Mouse (Mus musculus) megakaryocyte-erythroid progenitor cell, adult 5-6 weeks (primary cell): Measurements from ENCODE around the gene Olfr1462. TPM values are rescaled to one million over a fixed set of nuclear protein-coding genes. Genes with fewer than 3 reads are reported as not detected.

Experiments
- ATAC-seq: replicated peaks from 2 replicates; pipeline ENCODE4 v1.8.0; 2016; ENCODE audit warnings: mild to moderate bottlenecking, inconsistent platforms; ENCODE audit not compliant: severe bottlenecking, poor library complexity, low FRiP score, low TSS enrichment
- total RNA-seq, 2 experiments: library from RNA; stranded (forward) in 1 of 2; stranded (reverse) in 1 of 2; fragments of 200-1000, 215-1000 nt in 1 of 2; fragments of >200 nt in 1 of 2; fragmentation: Nextera tagmentation in 1 of 2; gene quantifications; 2 replicates each; pipeline ENCODE4 v1.2.3; 2014 to 2017

Olfr1462 gene
- not detected in 2 replicates for total RNA-seq (2014; fragmentation: Nextera tagmentation)
- total RNA-seq (2017) = not detected in 2 replicates

DNA sequence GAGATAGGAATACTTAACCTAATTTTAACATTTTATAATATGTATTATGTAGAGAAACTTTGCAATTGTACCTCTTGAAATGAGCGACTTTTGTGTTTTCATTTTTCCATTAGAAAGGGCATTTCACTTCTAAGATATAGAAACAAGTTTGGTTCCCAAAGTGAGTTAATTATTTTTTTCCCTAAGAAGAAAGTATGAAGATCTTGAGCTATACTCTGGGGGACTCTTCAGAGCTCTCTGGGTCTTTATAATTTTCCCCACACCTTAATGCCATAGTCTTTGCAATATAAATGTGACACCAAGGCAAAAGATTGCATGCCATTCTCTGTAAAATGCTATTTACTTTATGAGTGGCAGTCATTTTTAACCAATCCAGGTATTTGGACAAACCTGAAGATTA lies at the start of gene Olfr1462:
Gene Olfr1462, plus strand, starts transcription at position 301 of the 400 bp plus-strand sequence.
- no peak for ATAC-seq

DNA sequence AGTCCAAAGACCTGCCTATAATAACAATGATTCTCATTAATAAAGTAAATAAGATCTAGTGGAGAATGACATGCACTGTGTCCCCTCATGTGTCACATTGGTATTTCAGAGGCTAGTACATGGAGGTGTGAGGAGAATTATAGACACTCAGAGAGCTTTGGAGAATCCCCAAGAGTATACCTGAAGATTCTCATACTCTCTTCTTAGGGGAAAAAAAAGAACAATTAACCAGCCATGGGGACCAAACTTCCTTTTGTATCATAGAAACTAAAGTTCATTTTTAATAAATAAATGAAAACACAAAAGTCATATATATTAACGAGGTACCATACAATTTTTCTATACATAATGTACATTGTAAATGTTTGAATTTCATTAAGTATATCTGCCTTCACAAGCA lies 36.1 kb upstream of the Olfr1462 start, which contains the start of gene Olfr1459:
Gene Olfr1459, minus strand, starts transcription at position 101 of the 400 bp plus-strand sequence.
- no peak for ATAC-seq

DNA sequence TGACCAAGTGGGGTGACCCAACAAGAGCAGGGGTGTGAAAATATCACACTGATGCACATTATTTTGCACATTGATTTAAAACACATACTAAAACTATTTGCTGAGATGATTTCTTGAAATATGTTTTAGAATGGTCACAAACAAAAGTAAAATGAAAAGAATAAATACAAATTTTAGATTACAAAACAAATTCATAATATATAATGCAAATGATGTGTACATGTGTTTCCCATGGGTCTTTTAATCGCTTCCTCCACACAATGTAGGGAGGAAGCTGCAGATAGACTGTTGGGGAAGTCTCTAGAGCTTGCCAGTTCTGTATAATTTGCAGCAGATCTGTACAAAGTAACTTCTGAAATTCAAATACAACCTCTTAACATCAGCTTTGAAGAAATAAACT lies 22.8 kb upstream of the Olfr1462 start, which contains the start of gene Olfr1461:
Gene Olfr1461, plus strand, starts transcription at position 301 of the 400 bp plus-strand sequence.
- ATAC-seq = no peak

DNA sequence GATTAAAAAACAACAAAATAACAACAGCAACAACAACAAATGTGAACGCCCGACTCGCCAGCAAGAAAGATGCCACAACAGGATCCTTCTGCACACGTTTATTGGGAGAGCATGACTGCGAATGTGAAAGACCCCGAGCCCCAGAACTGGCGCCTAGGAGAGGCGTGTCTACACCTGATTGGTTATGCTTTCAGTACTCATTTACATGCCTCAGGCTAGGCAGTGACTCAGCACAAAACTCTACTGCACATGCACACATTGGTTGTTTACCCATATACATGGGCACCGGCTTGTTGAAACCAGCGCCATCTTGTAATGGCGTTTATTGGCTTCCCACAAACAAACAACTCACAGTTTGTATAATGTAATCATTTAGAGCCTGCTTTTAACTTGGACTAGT lies 36.1 kb downstream of the Olfr1462 start:
- ATAC-seq = no peak

DNA sequence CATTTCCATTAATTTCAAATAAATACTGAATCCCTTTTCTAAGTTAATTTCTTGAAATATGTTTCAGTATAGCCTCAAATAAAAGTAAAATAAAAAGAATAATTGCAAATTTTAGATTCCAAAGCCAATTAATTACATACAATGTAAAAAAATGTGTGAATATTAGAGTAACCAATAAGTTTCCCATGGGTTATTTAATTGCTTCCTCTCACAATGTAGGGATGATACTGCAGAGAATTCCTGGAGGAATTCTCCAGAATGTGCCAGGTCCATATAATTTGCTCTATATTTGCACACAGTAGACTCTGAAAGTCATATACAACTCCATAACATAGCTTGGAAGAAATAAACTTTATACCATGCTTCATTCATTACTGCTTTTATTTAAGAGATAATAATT lies 45.5 kb downstream of the Olfr1462 start, which contains the start of gene Olfr1463:
Gene Olfr1463, plus strand, starts transcription at position 301 of the 400 bp plus-strand sequence.
- ATAC-seq = no peak

Other genes with a start within 250 kb of the Olfr1462 start
- not detected in 2 replicates for gene Olfr1450, start 235.5 kb upstream of the Olfr1462 start, total RNA-seq (2014; fragmentation: Nextera tagmentation)
- not detected in 2 replicates for gene Olfr1450, start 235.5 kb upstream of the Olfr1462 start, total RNA-seq (2017)
- gene Olfr1451, start 190.7 kb upstream of the Olfr1462 start, total RNA-seq (2014; fragmentation: Nextera tagmentation) = not detected in 2 replicates
- not detected in 2 replicates for gene Olfr1451, start 190.7 kb upstream of the Olfr1462 start, total RNA-seq (2017)
- gene Olfr1453, start 157.4 kb upstream of the Olfr1462 start, total RNA-seq (2014; fragmentation: Nextera tagmentation) = not detected in 2 replicates
- not detected in 2 replicates for gene Olfr1453, start 157.4 kb upstream of the Olfr1462 start, total RNA-seq (2017)
- not detected in 2 replicates for gene Olfr1454, start 125.1 kb upstream of the Olfr1462 start, total RNA-seq (2014; fragmentation: Nextera tagmentation)
- gene Olfr1454, start 125.1 kb upstream of the Olfr1462 start, total RNA-seq (2017) = not detected in 2 replicates
- gene Olfr1457, start 87.8 kb upstream of the Olfr1462 start, total RNA-seq (2014; fragmentation: Nextera tagmentation) = not detected in 2 replicates
- not detected in 2 replicates for gene Olfr1457, start 87.8 kb upstream of the Olfr1462 start, total RNA-seq (2017)
- gene Olfr1458, start 79.0 kb upstream of the Olfr1462 start, total RNA-seq (2014; fragmentation: Nextera tagmentation) = not detected in 2 replicates
- gene Olfr1458, start 79.0 kb upstream of the Olfr1462 start, total RNA-seq (2017) = not detected in 2 replicates
- not detected in 2 replicates for gene Olfr1459, start 36.2 kb upstream of the Olfr1462 start, total RNA-seq (2014; fragmentation: Nextera tagmentation)
- gene Olfr1459, start 36.2 kb upstream of the Olfr1462 start, total RNA-seq (2017) = not detected in 2 replicates
- gene Olfr1461, start 22.7 kb upstream of the Olfr1462 start, total RNA-seq (2014; fragmentation: Nextera tagmentation) = not detected in 2 replicates
- not detected in 2 replicates for gene Olfr1461, start 22.7 kb upstream of the Olfr1462 start, total RNA-seq (2017)
- gene Olfr1463, start 45.6 kb downstream of the Olfr1462 start, total RNA-seq (2014; fragmentation: Nextera tagmentation) = not detected in 2 replicates
- gene Olfr1463, start 45.6 kb downstream of the Olfr1462 start, total RNA-seq (2017) = not detected in 2 replicates
- not detected in 2 replicates for gene Olfr1465, start 129.8 kb downstream of the Olfr1462 start, total RNA-seq (2014; fragmentation: Nextera tagmentation)
- gene Olfr1465, start 129.8 kb downstream of the Olfr1462 start, total RNA-seq (2017) = not detected in 2 replicates
- gene Olfr1466, start 153.1 kb downstream of the Olfr1462 start, total RNA-seq (2014; fragmentation: Nextera tagmentation) = not detected in 2 replicates
- gene Olfr1466, start 153.1 kb downstream of the Olfr1462 start, total RNA-seq (2017) = not detected in 2 replicates
- gene Olfr1467, start 176.5 kb downstream of the Olfr1462 start, total RNA-seq (2014; fragmentation: Nextera tagmentation) = not detected in 2 replicates
- gene Olfr1467, start 176.5 kb downstream of the Olfr1462 start, total RNA-seq (2017) = not detected in 2 replicates
- gene Olfr1469, start 222.1 kb downstream of the Olfr1462 start, total RNA-seq (2014; fragmentation: Nextera tagmentation) = not detected in 2 replicates
- gene Olfr1469, start 222.1 kb downstream of the Olfr1462 start, total RNA-seq (2017) = not detected in 2 replicates